Mouse (Mus musculus) regulatory T cell (primary cell): ENCODE results near the gene Lyl1.

Experiments
- in situ Hi-C: fragments of 300-600 bp; cut with MboI, MseI; formaldehyde crosslinking; loops from one replicate; pipeline ENCODE4 v1.15.1; 2025; ENCODE audit warnings: high pct_unique_total_duplicates

Lyl1 gene

DNA sequence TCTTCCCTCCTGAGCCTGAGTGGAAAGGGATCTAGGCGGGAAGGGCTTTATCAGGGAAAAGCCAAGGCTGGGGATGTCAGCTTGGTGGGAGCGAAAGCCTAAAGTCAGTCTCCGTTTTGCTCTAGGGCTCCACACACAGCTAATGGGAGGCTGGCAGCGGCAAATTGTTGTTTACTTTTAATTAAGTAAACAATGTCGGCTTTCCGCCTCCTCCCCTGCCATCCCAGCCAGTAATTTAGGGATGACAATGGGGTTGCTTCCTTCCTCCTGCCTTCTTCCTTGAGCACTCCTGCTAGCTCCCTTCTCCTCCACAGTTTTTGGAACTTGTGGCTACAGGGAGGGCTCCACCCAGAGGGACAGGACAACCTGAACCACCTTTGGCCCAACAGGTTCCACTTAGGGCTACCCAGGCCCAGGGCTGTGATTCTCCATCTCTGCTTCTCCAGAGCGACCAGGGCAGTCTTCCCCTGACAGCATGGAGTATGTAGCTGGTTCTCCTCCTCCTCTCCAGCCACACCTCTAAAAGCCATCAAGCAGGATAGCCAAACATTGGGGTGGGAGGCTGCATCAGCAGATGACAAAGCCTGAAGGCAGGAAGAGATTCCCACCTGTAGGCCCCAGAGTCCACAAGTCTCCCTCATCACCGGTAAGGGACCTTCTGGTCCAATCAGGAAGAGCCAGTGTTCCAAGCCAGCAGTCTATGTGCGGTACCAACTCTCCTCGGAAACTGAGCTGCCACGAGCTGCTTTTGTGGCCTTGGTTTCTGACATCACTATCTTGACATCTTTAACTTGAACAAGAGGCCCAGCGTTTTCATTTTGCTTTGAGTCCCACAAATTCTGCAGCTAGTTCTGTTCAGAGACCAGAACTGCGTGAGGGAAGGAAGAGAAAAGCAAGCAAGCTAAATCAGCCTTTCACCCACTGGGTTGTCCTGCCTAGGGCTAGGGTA, 39.9 kb downstream of the Lyl1 start:
- in situ Hi-C loops = loop anchor here (5.0 kb wide), 1 partner anchor 56 kb away; no protein-coding TSS in a partner anchor

DNA sequence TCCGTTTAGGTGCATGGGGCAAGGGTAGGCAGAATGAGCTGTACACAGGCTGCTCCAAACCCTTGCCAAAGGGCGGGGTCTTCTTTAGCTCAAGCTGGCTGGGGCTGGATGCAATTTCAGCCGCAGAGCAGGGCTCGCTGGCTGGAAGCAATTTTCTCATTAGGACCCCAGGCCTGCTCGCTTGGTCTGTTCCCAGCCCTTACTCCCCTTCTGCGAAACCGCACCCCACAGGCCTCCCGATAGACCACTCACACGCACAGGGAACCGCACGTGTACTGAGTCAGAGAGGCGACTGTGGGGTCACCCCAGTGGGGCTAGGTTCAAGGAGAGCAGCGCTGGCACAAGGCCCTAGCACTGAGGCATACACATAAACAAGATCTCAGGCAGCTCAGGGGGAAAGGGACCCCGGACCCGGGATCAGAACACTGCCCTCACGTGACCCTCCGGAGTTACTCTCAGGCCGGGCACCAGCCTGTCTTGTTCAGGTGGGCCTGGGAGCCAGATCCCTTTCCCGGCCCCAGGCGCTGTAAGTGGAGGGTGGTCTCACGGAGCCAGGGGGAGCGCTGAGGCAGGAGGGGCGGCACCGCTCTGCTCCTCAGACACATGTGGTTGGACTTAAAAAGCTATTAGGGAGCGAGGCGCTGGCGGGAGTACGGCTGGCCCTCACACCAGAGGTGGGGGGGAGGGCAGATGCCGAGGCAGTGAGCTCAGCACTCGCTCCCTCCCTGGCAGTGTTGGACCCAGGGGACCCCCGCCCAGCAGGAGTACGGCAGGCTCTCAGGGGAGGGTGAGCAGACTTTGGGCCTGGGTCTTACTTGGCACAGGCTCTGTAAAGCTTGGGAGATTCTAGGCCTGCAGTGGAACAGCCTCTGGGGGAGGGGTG, 41.2 kb downstream of the Lyl1 start:
- in situ Hi-C loops = loop anchor here (5.0 kb wide), 1 partner anchor 55 kb away; no protein-coding TSS in a partner anchor

DNA sequence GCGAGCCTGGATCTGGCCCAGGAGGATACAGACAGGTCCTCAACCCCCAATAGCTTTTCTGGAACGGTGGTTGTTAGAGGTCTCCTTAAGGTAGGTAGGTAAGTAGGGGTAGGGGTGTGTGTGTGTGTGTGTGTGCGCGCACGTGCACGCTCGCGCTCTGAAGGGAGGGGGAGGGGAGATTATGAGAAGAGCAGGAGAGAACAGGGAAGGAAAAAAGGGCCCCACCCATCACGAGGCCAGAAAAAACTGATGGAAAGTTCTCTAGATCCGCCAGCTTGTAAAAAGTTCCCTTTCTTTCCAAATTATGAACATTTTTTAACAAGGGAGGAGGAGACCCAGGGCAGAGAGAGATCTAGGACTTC, 41.8 kb downstream of the Lyl1 start:
- in situ Hi-C loops = loop anchor here (5.0 kb wide), 1 partner anchor 54 kb away; no protein-coding TSS in a partner anchor

DNA sequence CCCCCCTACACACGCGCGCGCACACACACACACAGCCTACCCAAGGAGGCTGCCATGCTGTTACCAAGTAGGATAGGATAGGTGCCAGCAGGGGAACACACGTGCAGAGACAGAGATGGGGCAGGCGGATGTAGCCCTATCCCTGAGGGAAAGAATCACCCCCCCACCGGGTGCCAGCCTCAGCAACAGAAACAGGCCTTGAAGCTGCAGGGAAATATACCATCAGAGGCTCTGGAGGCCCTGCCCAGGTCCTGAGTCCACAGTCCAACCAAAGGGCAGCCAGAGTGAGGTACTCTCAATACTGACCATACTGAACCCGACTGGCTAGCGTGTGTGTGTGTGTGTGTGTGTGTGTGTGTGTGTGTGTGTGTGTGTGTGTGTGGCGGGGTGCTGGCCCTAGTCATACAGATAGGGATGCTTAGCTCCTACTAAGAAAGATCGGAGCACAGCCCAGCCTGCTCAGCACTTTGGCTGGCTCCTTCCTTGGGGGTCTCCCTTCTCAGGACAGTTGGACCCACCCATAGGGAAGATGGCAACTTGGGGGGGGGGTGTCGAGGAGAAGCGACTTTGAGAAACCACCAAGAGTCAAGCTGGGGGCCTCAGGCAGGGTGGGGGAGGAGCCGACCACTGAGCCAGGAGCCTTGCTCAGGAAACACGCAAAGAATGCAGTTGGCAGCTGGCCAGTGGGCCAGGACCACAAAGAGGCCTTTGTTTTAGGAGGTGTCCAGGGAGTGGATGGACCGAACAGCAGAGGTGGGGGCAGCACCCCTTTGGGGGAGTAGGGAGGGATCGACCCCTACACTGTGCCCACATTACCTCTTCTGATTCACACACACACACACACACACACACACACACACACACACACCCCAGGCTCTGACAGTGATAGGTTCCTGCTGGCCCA, 42.5 kb downstream of the Lyl1 start:
- in situ Hi-C loops = loop anchor here (5.0 kb wide), 1 partner anchor 54 kb away; no protein-coding TSS in a partner anchor

DNA sequence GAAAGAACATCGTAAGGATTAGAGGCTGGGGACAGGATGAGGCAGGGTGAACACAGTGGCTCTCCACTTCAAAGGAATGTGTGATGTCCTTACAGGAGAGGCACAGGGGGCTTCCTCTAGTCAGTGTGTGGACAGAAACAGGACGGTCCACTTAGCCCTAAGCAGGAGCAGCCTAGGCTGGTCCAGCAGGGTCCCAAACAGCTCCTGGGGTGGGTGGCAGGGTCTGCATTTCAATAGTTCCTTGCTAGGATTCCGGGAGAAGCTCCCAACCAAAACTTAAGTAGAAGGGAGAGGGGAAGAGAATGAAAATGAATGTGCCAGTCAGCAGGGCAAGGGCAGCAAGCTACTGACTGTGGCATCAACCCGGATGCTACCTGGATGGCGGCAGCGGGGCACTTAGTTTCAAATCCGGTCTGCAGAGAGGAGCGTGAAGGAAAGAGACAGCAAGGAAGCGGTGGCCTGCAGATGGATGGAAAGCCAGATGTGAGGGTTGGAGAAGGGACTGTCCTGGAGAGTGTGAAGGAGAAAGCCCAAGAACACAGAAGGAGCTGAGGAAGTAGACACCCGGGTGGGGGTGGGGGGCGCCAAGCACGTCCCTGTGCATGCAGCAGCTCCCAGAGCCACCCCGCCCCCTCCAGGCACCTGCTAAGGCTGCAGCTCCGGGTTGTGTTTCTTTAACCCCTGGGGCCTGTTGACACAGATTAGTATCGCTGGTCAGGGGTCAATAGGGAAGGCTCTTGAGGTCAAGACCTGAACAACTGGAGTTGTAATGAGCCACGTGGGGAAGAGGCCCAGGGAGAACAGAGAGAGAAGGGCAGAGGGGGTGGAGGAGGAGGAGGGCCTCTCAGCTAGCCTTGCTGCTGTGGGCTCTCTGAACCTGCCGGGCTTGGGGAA, 44.0 kb downstream of the Lyl1 start:
- in situ Hi-C loops = no loop called here

DNA sequence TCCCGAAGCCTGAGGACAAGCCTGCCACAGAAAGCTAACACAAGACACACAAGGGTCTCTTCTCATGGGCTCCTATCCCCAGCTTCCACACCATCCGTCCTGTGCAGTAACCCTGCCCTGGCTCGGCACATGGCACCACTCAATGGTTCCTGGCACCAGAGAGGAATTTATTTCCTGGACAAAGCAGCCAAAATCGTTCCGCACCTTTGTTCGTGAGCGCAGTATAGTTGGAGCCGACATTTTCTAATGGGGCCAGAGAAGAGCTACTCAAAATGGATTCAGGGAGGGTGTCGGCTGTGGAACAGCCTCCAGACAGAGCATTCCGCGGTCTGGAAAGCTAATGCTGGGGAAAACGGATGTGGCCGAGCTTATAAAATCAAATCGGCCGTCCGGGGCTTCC, 48.3 kb downstream of the Lyl1 start:
- in situ Hi-C loops = no loop called here

DNA sequence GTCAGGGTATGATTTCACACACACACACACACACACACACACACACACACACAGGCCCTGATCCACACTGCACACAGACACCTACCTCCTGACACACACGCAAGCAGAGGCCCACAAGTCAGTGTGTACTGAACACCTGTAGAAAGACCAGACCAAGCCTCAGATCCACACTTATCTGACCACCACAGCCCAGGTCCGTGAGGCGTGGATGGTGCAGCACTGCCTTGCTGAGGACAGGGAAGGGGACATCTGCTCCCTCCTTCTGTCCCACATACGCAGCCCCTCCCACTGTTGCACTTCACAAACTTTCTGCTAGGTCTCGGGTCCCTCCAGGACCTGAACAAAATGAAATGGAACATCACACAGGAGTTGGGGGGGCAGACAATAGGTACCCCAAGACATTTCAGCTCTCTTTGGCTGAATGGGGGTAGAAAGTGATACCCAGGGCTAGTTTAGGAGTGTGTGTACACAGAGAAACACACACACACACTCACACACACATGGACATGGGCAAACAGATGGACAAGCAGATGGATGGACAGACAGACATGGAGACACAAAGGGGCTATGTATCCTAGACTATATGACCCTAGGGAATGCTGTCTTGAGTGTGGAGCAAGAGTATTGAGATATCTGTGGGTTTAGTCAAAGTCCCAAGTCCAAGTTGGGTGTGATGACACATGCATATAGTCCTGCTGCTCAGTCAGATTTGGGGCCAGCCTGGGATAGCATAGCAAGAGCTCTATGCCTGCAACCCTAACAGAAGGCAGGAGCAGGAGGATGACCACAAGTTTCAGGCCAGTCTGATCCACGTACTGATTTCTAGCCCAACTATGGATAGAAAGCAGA, 51.7 kb downstream of the Lyl1 start:
- in situ Hi-C loops = no loop called here
